Mouse (Mus musculus) hindbrain, embryonic 13.5 days (tissue): ENCODE measurements around the gene Smad5. TPM values are rescaled to one million over a fixed set of nuclear protein-coding genes. Genes with fewer than 3 reads are reported as not detected.

Experiments
- ATAC-seq: fragments of 200-750 bp; cut with Nextera tagmentation; 2 replicates; pipeline ENCODE4 v1.8.0; 2017; ENCODE audit warnings: moderate TSS enrichment; ENCODE audit not compliant: low FRiP score
- H3K27ac ChIP-seq: fragments of 300-500 bp; sonication (generic); 2 replicates; pipeline ENCODE4 v1.5.1; 2015; ENCODE audit warnings: inconsistent platforms, mild to moderate bottlenecking, moderate library complexity
- H3K27me3 ChIP-seq: fragments of 300-500 bp; sonication (generic); 2 replicates; pipeline ENCODE4 v1.6.1; 2015; ENCODE audit warnings: mild to moderate bottlenecking, inconsistent platforms
- H3K36me3 ChIP-seq: fragments of 300-500 bp; sonication (generic); 2 replicates; pipeline ENCODE4 v1.6.1; 2015; ENCODE audit warnings: mild to moderate bottlenecking, inconsistent platforms
- H3K4me1 ChIP-seq: fragments of 300-500 bp; sonication (generic); replicated peaks from 2 replicates; pipeline ENCODE4 v1.6.1; 2015; ENCODE audit warnings: inconsistent platforms
- H3K4me2 ChIP-seq: fragments of 300-500 bp; sonication (generic); 2 replicates; pipeline ENCODE4 v1.6.1; 2015; ENCODE audit warnings: inconsistent platforms, mild to moderate bottlenecking, moderate library complexity
- H3K4me3 ChIP-seq: fragments of 300-500 bp; sonication (generic); 2 replicates; pipeline ENCODE4 v1.5.1; 2015; ENCODE audit warnings: mild to moderate bottlenecking, inconsistent platforms
- H3K9ac ChIP-seq: fragments of 300-500 bp; sonication (generic); 2 replicates; pipeline ENCODE4 v1.6.1; 2015; ENCODE audit warnings: mild to moderate bottlenecking, inconsistent platforms
- H3K9me3 ChIP-seq: fragments of 300-500 bp; sonication (generic); 2 replicates; pipeline ENCODE4 v1.6.1; 2016; ENCODE audit warnings: inconsistent platforms
- WGBS: fragments of 180-500 bp; shearing (Covaris S2); methylation state at CpG from one replicate; pipeline ENCODE4 v1.1.7; 2015; 5-methylcytosine and 5-hydroxymethylcytosine counted together
- polyA plus RNA-seq: library from polyadenylated mRNA; unstranded; fragments of >200 nt; fragmentation: Nextera tagmentation; extraction: Ambion mirVana; gene quantifications from 2 replicates; pipeline ENCODE4 v1.2.1, GENCODE M21; 2015

Smad5 gene
- polyA plus RNA-seq, 1 experiment from 2014 or later: 24.1 TPM

DNA sequence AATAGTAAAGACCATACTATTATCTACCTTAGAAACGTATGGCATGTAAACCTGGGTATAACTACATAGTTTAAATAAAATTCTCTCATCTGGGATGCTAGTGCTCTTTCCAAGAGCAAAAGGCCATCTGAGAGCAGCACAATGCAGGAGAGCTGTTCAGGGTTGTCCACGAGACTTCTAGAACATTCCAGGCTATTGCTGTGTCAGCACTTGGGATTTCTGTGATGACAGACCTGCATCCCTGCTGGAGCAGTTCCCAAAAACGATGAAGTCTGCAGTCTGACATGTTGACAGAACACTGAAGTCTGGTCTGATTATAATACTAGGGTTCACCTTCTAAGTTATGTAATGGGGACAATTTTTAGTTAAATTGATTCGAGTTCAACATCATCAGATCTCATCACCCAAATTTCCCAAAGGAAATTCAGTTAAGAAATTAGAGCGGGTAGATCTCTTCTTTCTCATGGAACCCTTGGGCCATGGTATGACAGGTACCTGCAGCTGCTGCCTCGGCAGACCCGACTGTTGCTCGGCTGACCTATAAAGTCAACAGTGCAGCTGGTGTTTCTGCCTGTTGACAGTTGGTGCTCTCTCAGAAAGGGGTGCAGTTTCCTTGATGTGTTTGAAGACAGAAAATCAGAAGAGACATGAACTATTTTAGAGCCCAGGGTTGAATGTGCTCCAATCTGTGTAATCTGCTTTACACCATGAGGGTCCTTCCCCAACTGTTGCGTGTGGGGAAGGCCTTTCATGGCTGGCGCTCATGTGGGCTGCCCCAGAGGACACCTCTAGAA, 44.1 kb downstream of the Smad5 start:
- Histone ChIP-seq H3K4me3 (no peak overlapping the region), H3K27me3 (peaks cover 23% of the 10 kb centered on the region), H3K4me2 (no peak overlapping the region), H3K9me3 (no peaks in the 10 kb centered on the region), H3K36me3 (peaks cover under 1% of the 10 kb centered on the region; the same call in 1 of the 2 replicates), H3K4me1 (peaks cover 2% of the 10 kb centered on the region), H3K27ac (no peak overlapping the region), H3K9ac (no peak overlapping the region)
- 79% methylated on average over 10 of the region's 10 CpGs for WGBS
- ATAC-seq: no peak

DNA sequence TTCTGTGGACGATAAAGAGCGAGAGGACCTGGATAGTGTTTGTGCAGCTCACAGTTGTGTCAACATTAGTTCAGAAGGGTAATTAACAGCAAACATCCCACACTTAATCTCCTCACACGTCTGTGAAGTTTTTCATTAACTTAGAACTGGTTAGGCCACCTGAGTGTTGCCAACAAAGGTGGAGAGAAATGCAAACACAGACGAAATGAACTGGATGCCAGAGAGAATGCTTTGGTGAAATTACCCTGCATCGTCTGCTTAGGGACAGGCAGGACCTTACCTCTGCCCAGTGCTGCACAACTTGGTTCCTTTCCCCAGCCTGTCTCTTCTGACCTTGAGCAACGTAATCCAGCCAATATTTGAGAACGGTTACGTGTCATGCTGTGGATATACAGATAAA, 44.7 kb downstream of the Smad5 start:
- Histone ChIP-seq H3K4me3 (no peak overlapping the region), H3K27ac (no peak overlapping the region), H3K9ac (no peak overlapping the region), H3K27me3 (peaks cover 29% of the 10 kb centered on the region), H3K9me3 (no peaks in the 10 kb centered on the region), H3K4me2 (no peak overlapping the region), H3K4me1 (peaks cover 9% of the 10 kb centered on the region), H3K36me3 (no peaks in the 10 kb centered on the region)
- WGBS: 78% methylated on average over 8 of the region's 8 CpGs
- no peak for ATAC-seq

DNA sequence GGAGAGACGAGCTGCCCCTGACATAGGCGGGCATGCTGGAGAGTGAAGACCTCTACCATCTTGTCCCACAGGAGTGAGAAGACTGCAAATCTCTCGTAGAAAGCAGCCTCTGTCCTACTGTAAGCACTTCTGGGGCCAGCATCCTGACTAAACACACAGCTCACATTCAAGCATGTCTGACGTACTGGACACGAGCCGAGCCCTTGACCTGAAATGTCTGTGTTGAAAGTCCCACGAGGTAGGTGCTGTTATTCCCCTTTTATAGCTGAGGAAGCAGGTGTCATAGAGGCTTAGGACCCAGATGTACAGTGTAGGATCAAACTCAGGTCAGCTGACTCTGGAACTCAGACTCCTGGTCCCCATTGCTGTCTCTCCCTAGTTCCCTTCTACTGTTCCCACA, 46.6 kb downstream of the Smad5 start:
- H3K36me3 ChIP-seq: no peaks in the 10 kb centered on the region
- ATAC-seq: no peak
- no peak overlapping the region for H3K9ac ChIP-seq
- H3K4me2 ChIP-seq: no peak overlapping the region
- no peak overlapping the region for H3K27ac ChIP-seq
- H3K4me3 ChIP-seq: no peak overlapping the region
- H3K4me1 ChIP-seq: peaks cover 22% of the 10 kb centered on the region
- H3K9me3 ChIP-seq: no peaks in the 10 kb centered on the region
- peaks cover 47% of the 10 kb centered on the region for H3K27me3 ChIP-seq
- 91% methylated on average over 7 of the region's 7 CpGs for WGBS

DNA sequence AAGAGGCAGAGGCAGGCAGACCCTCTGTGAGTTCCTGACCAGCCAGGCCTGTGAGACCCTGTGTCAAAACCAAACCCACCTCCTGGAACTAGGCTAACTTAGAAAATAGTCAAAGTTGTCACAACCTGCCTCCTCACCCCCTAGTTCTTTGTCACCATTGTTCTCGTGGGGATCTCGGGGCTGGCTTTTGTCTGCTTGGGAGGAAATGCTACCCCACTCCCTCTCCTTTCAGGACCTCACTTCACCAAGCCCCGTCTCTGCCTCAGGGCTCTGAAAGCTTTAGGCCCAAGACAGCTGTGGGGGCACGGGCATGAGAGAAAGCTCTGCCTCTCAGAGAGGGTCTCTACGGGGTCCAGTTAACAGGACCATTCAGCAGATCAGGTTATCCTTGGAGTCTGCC, 49.0 kb downstream of the Smad5 start:
- 0 out of 2 replicates have a peak overlapping the region, but pooled peaks have one; percentile 71 for H3K9ac ChIP-seq
- H3K4me3 ChIP-seq: peak overlapping the region; percentile 52; the same call in 1 of the 2 replicates
- H3K4me2 ChIP-seq: peak overlapping the region; percentile 96
- H3K36me3 ChIP-seq: no peaks in the 10 kb centered on the region
- peaks cover 22% of the 10 kb centered on the region for H3K4me1 ChIP-seq
- H3K27me3 ChIP-seq: peaks cover 71% of the 10 kb centered on the region
- no peak for ATAC-seq
- 21% methylated on average over 5 of the region's 5 CpGs for WGBS
- H3K27ac ChIP-seq: no peak overlapping the region
- H3K9me3 ChIP-seq: no peaks in the 10 kb centered on the region

DNA sequence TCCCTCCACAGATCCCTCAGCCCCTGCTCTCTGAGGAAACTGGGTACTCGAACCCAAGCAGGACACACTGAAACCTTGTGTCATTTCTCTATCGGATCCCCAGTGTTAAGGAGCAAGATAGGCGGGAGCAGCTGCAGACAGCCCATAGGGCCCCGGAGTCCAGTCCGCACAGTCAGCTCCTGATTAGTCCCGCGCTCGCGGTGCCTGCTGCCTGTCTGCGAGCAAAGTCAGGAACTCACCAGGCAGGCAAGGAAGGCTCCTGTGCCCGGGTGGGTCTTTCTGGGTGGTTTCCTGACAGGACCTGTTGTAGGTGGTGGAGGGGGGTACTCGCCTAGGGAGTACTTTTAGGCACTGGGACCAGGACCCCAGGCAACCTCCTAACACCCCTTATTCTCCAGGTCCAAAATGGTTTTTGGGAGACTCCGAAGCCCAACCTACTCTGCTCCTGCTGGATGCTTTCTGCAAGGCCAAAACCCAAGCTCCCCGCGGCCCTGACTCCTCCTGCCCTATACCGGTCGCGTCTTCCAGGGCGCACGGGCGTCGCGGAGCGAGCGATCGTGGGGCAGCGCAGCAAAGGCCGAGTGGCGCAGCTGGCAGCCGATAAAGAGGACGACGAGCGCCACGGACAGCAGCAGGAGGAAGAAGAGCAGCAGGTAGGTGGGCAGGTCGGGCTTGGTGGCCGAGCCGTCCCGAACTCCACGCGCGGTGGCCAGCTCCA, 49.8 kb downstream of the Smad5 start:
- Histone ChIP-seq H3K27ac (no peak overlapping the region), H3K9me3 (no peaks in the 10 kb centered on the region), H3K4me2 (peak overlapping the region; percentile 96), H3K27me3 (peaks cover 79% of the 10 kb centered on the region), H3K4me1 (peaks cover 22% of the 10 kb centered on the region), H3K4me3 (peak overlapping the region; percentile 52), H3K36me3 (no peaks in the 10 kb centered on the region), H3K9ac (peak overlapping the region; percentile 71)
- under 1% methylated on average over 40 of the region's 41 CpGs for WGBS
- peak; percentile 41; the same call in 1 of the 2 replicates for ATAC-seq

DNA sequence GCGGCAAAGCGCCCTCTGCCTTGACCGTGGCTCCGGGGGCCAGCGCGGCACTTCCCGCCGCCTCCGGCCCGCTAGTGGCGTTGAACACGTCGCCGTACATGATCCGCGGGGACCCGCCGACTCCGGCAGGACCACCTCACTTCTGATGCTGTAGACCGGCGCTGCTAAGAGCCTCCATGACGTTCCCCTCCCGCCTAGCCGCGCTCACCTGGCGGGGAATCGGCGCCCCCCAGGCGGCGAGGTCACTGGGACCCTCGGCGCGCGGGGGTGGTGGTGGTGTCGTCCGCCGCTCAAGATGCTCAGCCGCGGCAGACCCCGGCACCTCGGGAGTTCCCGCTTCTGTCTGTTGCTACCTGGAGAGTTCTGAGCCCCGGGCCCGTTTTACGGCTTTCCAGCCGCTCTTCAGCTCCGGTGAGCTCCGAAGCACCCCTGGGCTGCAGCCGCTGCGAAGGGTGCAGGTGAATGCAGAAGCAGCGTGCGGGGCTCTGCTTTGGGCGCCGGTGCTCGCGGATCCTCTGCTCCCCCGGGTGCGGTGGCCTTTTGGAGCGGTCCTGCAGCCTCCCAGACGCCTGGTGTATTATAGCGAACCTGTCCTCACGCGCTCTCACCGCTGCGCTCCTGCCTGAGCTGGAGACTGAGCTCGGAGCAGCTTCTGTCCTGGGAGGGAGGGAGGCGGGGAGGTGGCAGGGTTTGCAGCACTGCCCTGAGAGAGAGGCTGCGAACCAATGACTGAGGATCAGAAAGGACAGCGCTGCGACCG, 50.6 kb downstream of the Smad5 start, which contains the start of gene Gm45623:
TSS of gene Gm45623 (minus strand) at position 636 of the 760 bp plus-strand sequence.
- Histone ChIP-seq H3K36me3 (no peaks in the 10 kb centered on the region), H3K4me2 (peak within 1 kb of the TSS; percentile 96), H3K27ac (0 out of 2 replicates have a peak within 1 kb of the TSS, but pooled peaks have one; percentile 23), H3K4me3 (peak within 1 kb of the TSS; percentile 52), H3K4me1 (peaks cover 22% of the 10 kb centered on the region), H3K27me3 (peaks cover 78% of the 10 kb centered on the region), H3K9ac (peak within 1 kb of the TSS; percentile 71), H3K9me3 (no peaks in the 10 kb centered on the region)
- no peak; the same call in 1 of the 2 replicates for ATAC-seq
- WGBS: under 1% methylated on average over 56 of the region's 71 CpGs

DNA sequence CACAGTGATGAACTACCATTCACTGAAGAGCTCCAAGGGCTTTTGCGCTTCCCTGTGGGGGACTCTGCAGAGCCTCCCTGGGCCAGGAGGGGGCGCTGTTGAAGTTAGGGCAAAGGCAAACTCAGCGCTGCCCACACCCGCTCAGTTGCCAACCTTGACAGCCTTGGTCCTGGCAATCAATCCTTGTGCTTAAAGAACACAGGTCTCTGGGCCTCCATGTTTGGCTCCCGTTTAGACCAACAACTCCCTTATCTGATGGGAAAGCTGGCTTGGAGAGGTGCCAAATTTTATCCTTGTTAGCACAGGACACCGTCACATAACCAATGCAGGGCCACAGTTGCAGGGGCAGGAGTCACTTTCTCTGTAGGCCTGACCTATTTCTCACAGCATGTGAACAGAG, 53.1 kb downstream of the Smad5 start:
- Histone ChIP-seq H3K4me3 (no peak overlapping the region), H3K4me2 (no peak overlapping the region), H3K9ac (no peak overlapping the region), H3K36me3 (no peaks in the 10 kb centered on the region), H3K27ac (no peak overlapping the region), H3K27me3 (peaks cover 78% of the 10 kb centered on the region), H3K9me3 (no peaks in the 10 kb centered on the region), H3K4me1 (peaks cover 22% of the 10 kb centered on the region)
- no peak for ATAC-seq
- 60% methylated on average over 6 of the region's 6 CpGs for WGBS

DNA sequence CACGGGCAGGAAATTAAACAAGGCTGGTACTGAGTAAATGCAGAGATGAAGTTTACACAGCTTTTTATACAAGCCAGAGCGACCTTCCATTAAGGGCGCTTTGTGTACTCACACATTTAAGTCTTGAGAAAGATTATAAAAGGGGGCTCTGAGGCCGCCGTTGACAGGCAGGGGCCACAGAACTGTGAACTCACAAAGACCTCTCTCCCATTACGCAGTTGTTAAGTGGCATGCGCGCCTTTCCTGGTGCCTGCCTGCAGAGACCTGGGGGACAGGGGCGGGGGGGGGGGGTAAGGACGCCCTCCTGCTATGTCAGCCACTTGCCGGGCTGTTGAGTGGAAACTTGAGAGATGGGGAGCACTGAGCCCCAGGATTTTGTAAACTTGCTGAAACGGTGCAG, 54.4 kb downstream of the Smad5 start:
- Histone ChIP-seq H3K27ac (no peak overlapping the region), H3K36me3 (no peaks in the 10 kb centered on the region), H3K9ac (no peak overlapping the region), H3K27me3 (peaks cover 65% of the 10 kb centered on the region), H3K4me2 (no peak overlapping the region), H3K4me3 (no peak overlapping the region), H3K9me3 (no peaks in the 10 kb centered on the region), H3K4me1 (peaks cover 18% of the 10 kb centered on the region)
- no peak for ATAC-seq
- WGBS: 59% methylated on average over 12 of the region's 12 CpGs

DNA sequence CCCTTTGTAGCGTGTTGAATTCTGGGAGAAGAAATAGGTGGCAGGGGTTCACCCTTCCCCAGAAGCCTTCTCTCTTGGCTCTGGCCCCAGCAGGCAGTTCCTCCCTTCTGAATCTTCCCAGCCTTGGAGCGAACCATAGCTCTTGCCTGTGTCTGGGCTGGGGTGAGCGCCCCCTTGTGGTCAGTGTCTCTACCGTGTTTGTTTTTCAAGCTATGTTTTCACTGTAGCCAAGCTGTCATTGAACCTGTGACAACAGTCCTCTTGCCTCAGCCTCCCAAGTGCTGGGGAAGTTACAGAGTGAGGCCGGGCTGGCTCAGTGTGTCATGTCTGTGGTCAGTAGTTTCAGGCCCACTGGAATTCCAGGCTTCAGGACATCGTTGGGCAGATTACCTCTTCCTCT, 55.7 kb downstream of the Smad5 start:
- H3K36me3 ChIP-seq: no peaks in the 10 kb centered on the region
- ATAC-seq: no peak
- H3K4me2 ChIP-seq: no peak overlapping the region
- H3K9ac ChIP-seq: no peak overlapping the region
- H3K9me3 ChIP-seq: no peaks in the 10 kb centered on the region
- no peak overlapping the region for H3K4me3 ChIP-seq
- peaks cover 18% of the 10 kb centered on the region for H3K4me1 ChIP-seq
- peaks cover 52% of the 10 kb centered on the region for H3K27me3 ChIP-seq
- 27% methylated on average over 6 of the region's 6 CpGs for WGBS
- no peak overlapping the region for H3K27ac ChIP-seq

DNA sequence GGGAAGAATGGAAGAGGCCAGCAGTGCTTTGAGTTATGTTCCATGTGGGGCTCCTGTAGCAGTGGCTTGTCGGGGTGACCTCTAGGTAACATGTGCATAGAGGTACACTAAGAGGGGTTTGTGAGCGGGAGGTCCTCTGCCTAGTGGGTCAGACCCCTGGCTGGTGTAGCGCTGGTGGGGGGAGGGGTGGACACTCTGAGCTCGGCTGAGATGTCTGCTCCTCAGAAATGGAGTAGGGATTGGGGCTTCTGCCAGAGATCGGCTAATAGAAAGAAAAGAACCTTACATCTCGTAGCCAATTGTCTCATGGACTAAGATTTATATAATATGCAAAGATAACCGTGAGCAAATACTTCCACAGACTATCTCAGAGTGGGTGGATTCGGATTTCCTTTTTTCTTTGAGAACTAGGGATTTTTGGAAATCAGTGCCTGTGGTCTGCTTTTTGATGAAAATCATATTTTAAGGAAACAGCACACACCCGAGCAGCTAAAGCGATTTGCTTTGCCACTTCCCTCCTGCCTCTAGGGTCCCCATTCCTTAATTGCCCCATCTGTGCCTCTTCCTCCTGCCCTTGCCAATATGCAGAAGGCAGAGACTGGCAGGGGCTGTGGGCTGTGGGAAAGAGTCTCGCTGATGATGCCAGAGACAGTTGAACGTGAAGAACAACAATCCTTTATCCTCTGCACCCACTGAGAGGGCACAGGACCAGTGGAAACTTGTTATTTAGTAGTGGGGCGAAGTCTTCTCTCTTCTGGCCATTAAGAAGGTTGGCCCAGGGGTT, 59.8 kb downstream of the Smad5 start:
- no peak overlapping the region for H3K4me3 ChIP-seq
- no peak overlapping the region for H3K9ac ChIP-seq
- no peak overlapping the region for H3K4me2 ChIP-seq
- no peak for ATAC-seq
- no peaks in the 10 kb centered on the region for H3K9me3 ChIP-seq
- peak overlapping the region; percentile 72 for H3K27ac ChIP-seq
- H3K27me3 ChIP-seq: peaks cover 18% of the 10 kb centered on the region
- H3K36me3 ChIP-seq: no peaks in the 10 kb centered on the region
- 43% methylated on average over 13 of the region's 13 CpGs for WGBS
- H3K4me1 ChIP-seq: peaks cover 38% of the 10 kb centered on the region

DNA sequence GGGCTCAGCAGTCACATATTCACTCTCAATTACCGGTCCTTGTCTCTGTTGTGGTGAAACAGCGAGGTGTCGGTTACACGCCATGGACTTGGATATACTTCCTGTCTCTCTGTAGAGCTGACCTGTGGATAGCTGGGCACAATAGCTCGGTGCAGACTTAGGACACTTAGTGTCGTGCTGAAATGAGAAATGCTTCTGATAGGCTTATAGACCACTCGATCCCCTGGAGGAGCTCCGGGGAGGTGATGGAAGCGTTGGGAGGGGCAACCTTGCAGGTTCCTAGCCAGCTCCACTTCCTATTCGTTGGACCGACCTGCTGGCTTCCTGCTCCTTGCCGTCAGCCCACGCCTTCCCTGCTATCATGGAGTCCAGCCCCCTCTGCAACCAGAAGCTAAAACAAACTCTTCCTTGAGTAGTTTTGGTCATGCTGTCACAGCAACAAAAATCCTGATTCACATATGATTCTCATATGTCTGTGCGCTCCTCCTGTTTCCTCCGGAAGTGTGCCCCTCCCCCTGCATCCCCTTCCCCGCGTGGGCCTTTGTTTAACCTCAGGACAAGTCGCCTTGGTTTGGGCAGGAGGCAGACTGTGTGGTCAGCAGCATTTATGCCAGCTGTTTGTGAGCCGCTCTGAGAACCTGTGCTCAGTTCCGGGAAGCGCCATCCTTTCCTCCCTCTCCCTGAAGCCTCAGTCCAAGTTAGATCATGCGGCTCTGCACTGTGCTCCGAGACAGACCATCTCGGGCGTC, 62.6 kb downstream of the Smad5 start:
- no peak for ATAC-seq
- Histone ChIP-seq H3K9ac (no peak overlapping the region), H3K4me1 (peaks cover 59% of the 10 kb centered on the region), H3K27me3 (peaks cover 11% of the 10 kb centered on the region; the same call in 1 of the 2 replicates), H3K4me3 (no peak overlapping the region), H3K4me2 (no peak overlapping the region), H3K27ac (no peak overlapping the region), H3K9me3 (no peaks in the 10 kb centered on the region), H3K36me3 (no peaks in the 10 kb centered on the region)
- WGBS: 57% methylated on average over 25 of the region's 25 CpGs
